Mouse (Mus musculus) liver, adult 10 weeks (tissue): ENCODE measurements around the gene Pop4. TPM values are rescaled to one million over a fixed set of nuclear protein-coding genes. Genes with fewer than 3 reads are reported as not detected.

Experiments used
- polyA plus RNA-seq: library from polyadenylated mRNA; stranded (reverse); fragments of 350-450 nt; fragmentation: Illumina TruSeq; extraction: RNeasy Lipid Tissue Mini Kit (QIAGEN cat#74804); gene quantifications from one replicate; pipeline ENCODE4 v1.2.3, GENCODE M21; 2014; ENCODE audit warnings: low read depth, low replicate concordance

The Pop4 gene
- polyA plus RNA-seq: 9.2 TPM

GRCm38 (mm10) chr7:38270703-38271510, at the start of gene Pop4:
Pop4 (minus strand) TSS chr7:38271423.

GRCm38 (mm10) chr7:38227900-38228298, 43.3 kb downstream of the Pop4 start, which contains the start of gene Plekhf1:
Plekhf1 (minus strand) TSS chr7:38228016.

Other genes starting within 250 kb of the Pop4 start
- gene Uri1, start 247.9 kb downstream of the Pop4 start, polyA plus RNA-seq: 46.9 TPM
- 0.24 TPM for gene Ccne1, start 163.9 kb downstream of the Pop4 start, polyA plus RNA-seq
- 77.2 TPM for gene 1600014C10Rik, start 88.2 kb downstream of the Pop4 start, polyA plus RNA-seq
- 0.34 TPM for gene Plekhf1, start 43.4 kb downstream of the Pop4 start, polyA plus RNA-seq